Mouse (Mus musculus) limb, embryonic 12.5 days (tissue): Measurements from ENCODE around the gene Pigh. TPM values are rescaled to one million over a fixed set of nuclear protein-coding genes. Genes with fewer than 3 reads are reported as not detected.

ENCODE experiments used
- ATAC-seq: fragments of 200-750 bp; cut with Nextera tagmentation; 2 replicates; pipeline ENCODE4 v1.8.0; 2017; ENCODE audit warnings: low read depth, moderate TSS enrichment; ENCODE audit not compliant: insufficient number of reproducible peaks, insufficient read depth, low FRiP score, low TSS enrichment
- H3K27ac ChIP-seq: fragments of 300-500 bp; sonication (generic); 2 replicates; pipeline ENCODE4 v1.5.1; 2016; ENCODE audit warnings: mild to moderate bottlenecking, moderate library complexity
- H3K27me3 ChIP-seq: fragments of 300-500 bp; sonication (generic); 2 replicates; pipeline ENCODE4 v1.6.1; 2016; ENCODE audit warnings: mild to moderate bottlenecking, moderate library complexity
- H3K36me3 ChIP-seq: fragments of 300-500 bp; sonication (generic); 2 replicates; pipeline ENCODE4 v1.6.1; 2016; ENCODE audit warnings: mild to moderate bottlenecking, moderate library complexity
- H3K4me1 ChIP-seq: fragments of 300-500 bp; sonication (generic); replicated peaks from 2 replicates; pipeline ENCODE4 v1.6.1; 2016
- H3K4me2 ChIP-seq: fragments of 300-500 bp; sonication (generic); 2 replicates; pipeline ENCODE4 v1.6.1; 2016; ENCODE audit warnings: mild to moderate bottlenecking, moderate library complexity
- H3K4me3 ChIP-seq: fragments of 300-500 bp; sonication (generic); replicated peaks from 2 replicates; pipeline ENCODE4 v1.5.1; 2016; ENCODE audit warnings: mild to moderate bottlenecking
- H3K9ac ChIP-seq: fragments of 300-500 bp; sonication (generic); replicated peaks from 2 replicates; pipeline ENCODE4 v1.6.1; 2016; ENCODE audit warnings: mild to moderate bottlenecking, moderate library complexity
- H3K9me3 ChIP-seq: fragments of 300-500 bp; sonication (generic); 2 replicates; pipeline ENCODE4 v1.6.1; 2016; ENCODE audit warnings: mild to moderate bottlenecking, moderate library complexity
- WGBS: fragments of 180-500 bp; shearing (Covaris S2); methylation state at CpG from one replicate; pipeline ENCODE4 v1.1.7; 2016; 5-methylcytosine and 5-hydroxymethylcytosine counted together
- polyA plus RNA-seq: library from polyadenylated mRNA; unstranded; fragments of >200 nt; fragmentation: Nextera tagmentation; extraction: Ambion mirVana; gene quantifications from 2 replicates; pipeline ENCODE4 v1.2.1, GENCODE M21; 2016

Pigh gene
- polyA plus RNA-seq, 1 experiment from 2014 or later, result 33.8 TPM

DNA sequence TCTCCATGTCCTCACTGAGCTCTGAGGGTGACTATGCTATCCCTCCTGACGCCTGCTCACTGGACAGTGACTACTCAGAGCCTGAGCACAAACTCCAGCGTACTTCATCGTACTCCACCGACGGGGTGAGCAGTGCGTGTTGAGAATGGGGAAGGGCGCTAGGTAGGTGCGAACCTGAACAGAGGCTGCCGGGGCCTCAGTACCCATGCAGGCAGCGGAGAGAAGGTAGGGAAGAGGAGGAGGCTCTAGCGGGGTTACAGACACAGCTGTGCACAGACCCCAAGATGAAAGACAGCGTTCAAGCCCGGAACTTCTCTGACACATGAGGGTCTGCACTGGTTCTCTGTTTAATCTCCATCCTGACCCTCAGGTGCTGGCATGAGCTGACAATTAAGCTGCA is 25.0 kb downstream of the Pigh start:
- WGBS, result 89% methylated on average over 13 of the region's 13 CpGs

DNA sequence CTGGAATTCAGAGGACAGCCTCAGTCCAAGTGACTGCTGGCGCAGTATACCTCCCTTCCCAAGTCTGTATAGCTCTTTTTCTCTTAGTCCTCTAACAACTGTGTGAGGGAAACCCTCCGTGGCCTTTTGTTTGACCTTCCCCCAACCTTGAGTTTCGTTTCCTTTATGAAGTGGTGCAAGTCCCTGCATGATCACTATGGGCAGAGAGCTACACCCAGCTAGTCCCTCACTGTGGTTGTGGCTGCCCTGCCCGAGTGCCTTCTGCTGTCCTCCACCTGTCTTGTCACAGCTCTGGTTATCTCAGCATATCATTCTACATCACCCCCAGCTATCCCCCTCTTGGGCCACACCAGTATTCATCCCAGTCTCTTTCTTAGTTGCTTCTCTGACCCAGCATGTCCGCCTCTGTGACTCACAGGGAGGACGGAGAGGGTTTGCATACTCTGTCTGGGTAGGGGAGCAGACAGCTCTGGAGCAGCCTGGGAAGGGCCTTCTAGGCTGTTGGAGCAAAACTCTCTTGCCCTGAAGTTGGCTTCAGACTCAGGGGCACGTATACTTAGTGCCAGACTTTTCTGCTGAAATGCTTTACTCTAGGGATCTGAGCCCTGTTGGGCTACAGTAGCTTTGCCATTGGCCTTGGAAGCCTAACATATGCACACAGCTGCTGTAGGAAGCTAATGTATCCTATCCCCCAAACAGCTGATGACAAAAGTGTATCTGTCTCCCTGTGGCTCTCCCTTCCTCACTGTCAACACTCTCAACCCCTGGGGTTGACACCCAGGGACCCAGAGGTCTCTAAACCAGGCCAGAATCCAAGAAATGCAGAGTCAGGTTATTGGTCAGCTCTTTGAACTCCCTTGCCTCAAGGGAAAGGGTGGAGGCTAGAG is 28.4 kb downstream of the Pigh start:
- WGBS, result 83% methylated on average over 7 of the region's 7 CpGs
- Histone ChIP-seq H3K27ac (no peak overlapping the region), H3K9me3 (no peaks in the 10 kb centered on the region), H3K36me3 (peaks cover 37% of the 10 kb centered on the region), H3K27me3 (no peaks in the 10 kb centered on the region), H3K4me2 (no peak overlapping the region), H3K4me1 (no peaks in the 10 kb centered on the region), H3K4me3 (no peak overlapping the region), H3K9ac (no peak overlapping the region)
- no peak for ATAC-seq

More for the DNA sequence above, 25.0 kb downstream of the Pigh start:
- Histone ChIP-seq H3K9ac (no peak overlapping the region), H3K27me3 (no peaks in the 10 kb centered on the region), H3K27ac (no peak overlapping the region), H3K4me1 (no peaks in the 10 kb centered on the region), H3K4me3 (no peak overlapping the region), H3K9me3 (no peaks in the 10 kb centered on the region), H3K36me3 (peaks cover 61% of the 10 kb centered on the region), H3K4me2 (no peak overlapping the region)
- ATAC-seq, result no peak

DNA sequence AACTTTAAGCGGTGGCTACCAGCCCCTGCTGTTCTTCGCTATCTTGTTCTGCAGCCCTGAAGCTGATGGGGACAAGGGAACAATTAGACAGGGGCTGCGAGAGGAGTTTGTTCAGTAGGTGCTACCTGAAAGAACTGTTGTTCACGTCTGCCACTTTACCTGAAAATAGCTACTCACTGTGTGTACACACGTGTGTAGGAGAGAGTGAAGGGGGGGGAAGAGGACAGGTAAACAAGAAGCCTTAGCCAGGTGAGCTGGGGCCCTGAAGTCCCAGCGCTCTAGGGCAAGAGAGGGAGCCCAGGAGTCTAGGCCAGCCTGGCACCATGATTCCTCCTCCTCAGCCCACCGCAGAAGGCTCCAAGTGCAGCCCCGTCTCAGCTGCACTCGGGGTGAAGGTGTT is 29.3 kb downstream of the Pigh start:
- Histone ChIP-seq H3K27me3 (no peaks in the 10 kb centered on the region), H3K36me3 (peaks cover 33% of the 10 kb centered on the region), H3K9me3 (no peaks in the 10 kb centered on the region), H3K4me2 (no peak overlapping the region), H3K9ac (no peak overlapping the region), H3K4me1 (no peaks in the 10 kb centered on the region), H3K27ac (no peak overlapping the region), H3K4me3 (no peak overlapping the region)
- 86% methylated on average over 9 of the region's 9 CpGs for WGBS
- no peak for ATAC-seq

GRCm38 (mm10) chr12:79059573-79059972 is 29.9 kb downstream of the Pigh start:
- Histone ChIP-seq H3K4me2 (no peak overlapping the region), H3K36me3 (peaks cover 34% of the 10 kb centered on the region), H3K9ac (no peak overlapping the region), H3K9me3 (no peaks in the 10 kb centered on the region), H3K27me3 (no peaks in the 10 kb centered on the region), H3K27ac (no peak overlapping the region), H3K4me3 (no peak overlapping the region), H3K4me1 (no peaks in the 10 kb centered on the region)
- ATAC-seq, result no peak
- 74% methylated on average over 6 of the region's 6 CpGs for WGBS

DNA sequence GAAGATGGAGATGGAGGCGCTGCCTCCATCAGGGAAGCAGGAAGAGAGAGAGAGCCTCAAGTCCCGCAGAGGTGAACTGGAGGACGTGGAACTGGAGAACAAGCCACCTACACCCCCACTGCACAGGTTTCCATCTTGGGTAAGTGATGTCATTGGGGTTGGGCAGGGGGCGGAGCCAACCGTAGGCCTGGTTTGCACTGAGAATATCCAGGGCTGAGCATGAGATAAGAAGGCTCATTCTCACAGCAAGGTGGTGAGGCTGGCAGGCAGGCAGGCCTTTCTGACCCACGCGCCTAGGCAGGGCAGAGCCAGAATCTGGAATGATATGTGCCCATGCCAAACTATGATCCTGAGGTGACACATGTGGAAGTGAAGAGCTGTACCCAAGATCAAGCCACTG is 34.2 kb downstream of the Pigh start:
- ATAC-seq, result no peak; the same call in 1 of the 2 replicates
- H3K36me3 ChIP-seq, result peaks cover 32% of the 10 kb centered on the region

DNA sequence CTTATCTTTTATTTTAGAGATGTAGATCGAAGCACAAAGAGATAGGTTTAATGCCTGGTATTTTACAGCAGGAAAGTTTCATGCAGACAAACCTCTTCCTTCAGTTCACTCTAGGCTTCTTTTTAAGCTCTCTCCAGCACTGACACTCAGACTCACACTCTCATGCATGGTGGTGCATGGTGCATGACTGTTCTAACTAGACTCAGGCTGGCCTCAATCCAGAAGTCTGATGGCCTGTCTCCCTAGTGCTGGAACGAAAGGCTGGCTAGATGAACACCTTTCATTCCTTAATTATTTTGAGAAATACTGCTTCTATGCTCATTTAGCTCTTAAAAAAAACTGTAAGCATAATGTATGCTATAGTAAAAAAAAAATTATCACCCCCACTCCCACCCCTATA is 37.4 kb downstream of the Pigh start:
- H3K9me3 ChIP-seq, result no peaks in the 10 kb centered on the region
- 94% methylated on average over 2 of the region's 2 CpGs for WGBS
- H3K4me1 ChIP-seq, result no peaks in the 10 kb centered on the region
- peaks cover 36% of the 10 kb centered on the region for H3K36me3 ChIP-seq
- H3K4me3 ChIP-seq, result no peak overlapping the region
- no peaks in the 10 kb centered on the region for H3K27me3 ChIP-seq
- no peak overlapping the region for H3K27ac ChIP-seq
- H3K4me2 ChIP-seq, result no peak overlapping the region
- ATAC-seq, result no peak
- no peak overlapping the region for H3K9ac ChIP-seq

More for the DNA sequence above, 34.2 kb downstream of the Pigh start:
- Histone ChIP-seq H3K4me1 (no peaks in the 10 kb centered on the region), H3K4me2 (no peak overlapping the region), H3K9ac (no peak overlapping the region), H3K9me3 (no peaks in the 10 kb centered on the region), H3K27me3 (no peaks in the 10 kb centered on the region), H3K27ac (no peak overlapping the region), H3K4me3 (no peak overlapping the region)
- 87% methylated on average over 7 of the region's 7 CpGs for WGBS

GRCm38 (mm10) chr12:79050545-79051212 is 38.8 kb downstream of the Pigh start:
- Histone ChIP-seq H3K4me2 (no peak overlapping the region), H3K9ac (no peak overlapping the region), H3K9me3 (no peaks in the 10 kb centered on the region), H3K36me3 (peaks cover 36% of the 10 kb centered on the region), H3K4me1 (no peaks in the 10 kb centered on the region), H3K27ac (no peak overlapping the region), H3K4me3 (no peak overlapping the region), H3K27me3 (no peaks in the 10 kb centered on the region)
- no peak for ATAC-seq
- 80% methylated on average over 3 of the region's 3 CpGs for WGBS

GRCm38 (mm10) chr12:79049807-79050206 is 39.6 kb downstream of the Pigh start:
- peaks cover 28% of the 10 kb centered on the region; the same call in 1 of the 2 replicates for H3K36me3 ChIP-seq
- 0 out of 2 replicates have a peak, but pooled peaks cover 3% of the 10 kb centered on the region for H3K9me3 ChIP-seq
- H3K27ac ChIP-seq, result no peak overlapping the region
- ATAC-seq, result no peak; the same call in 1 of the 2 replicates
- no peak overlapping the region for H3K9ac ChIP-seq
- H3K4me1 ChIP-seq, result no peaks in the 10 kb centered on the region
- H3K27me3 ChIP-seq, result no peaks in the 10 kb centered on the region
- no peak overlapping the region for H3K4me3 ChIP-seq
- WGBS, result 84% methylated on average over 2 of the region's 2 CpGs
- H3K4me2 ChIP-seq, result no peak overlapping the region

DNA sequence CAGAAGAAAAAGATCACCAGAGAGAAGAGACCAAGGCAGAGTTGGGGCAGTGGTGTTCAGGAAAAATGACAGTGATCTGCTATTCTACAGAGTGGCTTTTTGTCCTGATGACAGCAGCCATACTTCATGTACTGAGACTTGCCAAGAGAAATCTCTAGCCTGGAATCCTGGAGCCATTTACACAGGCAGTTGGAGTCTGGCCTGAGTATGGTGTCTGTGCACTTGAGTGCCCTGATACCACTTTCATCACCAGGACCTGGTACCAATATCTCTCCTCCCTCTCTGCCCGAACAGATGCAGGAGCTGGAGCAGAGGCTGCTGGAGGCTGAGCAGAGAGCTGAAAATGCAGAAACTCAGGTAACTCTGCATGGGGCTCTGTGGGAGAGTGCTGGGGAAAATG is 40.6 kb downstream of the Pigh start:
- Histone ChIP-seq H3K36me3 (peaks cover 19% of the 10 kb centered on the region; the same call in 1 of the 2 replicates), H3K9ac (no peak overlapping the region), H3K27ac (no peak overlapping the region), H3K4me1 (peaks cover 4% of the 10 kb centered on the region; the same call in 1 of the 2 replicates), H3K27me3 (no peaks in the 10 kb centered on the region), H3K4me2 (no peak overlapping the region), H3K9me3 (0 out of 2 replicates have a peak, but pooled peaks cover 3% of the 10 kb centered on the region), H3K4me3 (no peak overlapping the region)
- ATAC-seq, result no peak
- WGBS, result 74% methylated on average over 1 of the region's 1 CpGs

- H3K27me3 ChIP-seq, result no peaks in the 10 kb centered on the region
- no peak overlapping the region for H3K4me2 ChIP-seq
- no peak overlapping the region for H3K27ac ChIP-seq
- H3K9ac ChIP-seq, result no peak overlapping the region
- no peak overlapping the region for H3K4me3 ChIP-seq
- H3K36me3 ChIP-seq, result peaks cover 14% of the 10 kb centered on the region; the same call in 1 of the 2 replicates
- 0 out of 2 replicates have a peak, but pooled peaks cover 3% of the 10 kb centered on the region for H3K9me3 ChIP-seq
- H3K4me1 ChIP-seq, result peaks cover 4% of the 10 kb centered on the region; the same call in 1 of the 2 replicates
- WGBS, result 86% methylated on average over 7 of the region's 7 CpGs
- no peak for ATAC-seq
Measured at GRCm38 (mm10) chr12:79047203-79047602, 42.2 kb downstream of the Pigh start.

- Histone ChIP-seq H3K9me3 (0 out of 2 replicates have a peak, but pooled peaks cover 3% of the 10 kb centered on the region), H3K4me3 (no peak overlapping the region), H3K27ac (no peak overlapping the region), H3K4me2 (no peak overlapping the region), H3K9ac (no peak overlapping the region), H3K27me3 (no peaks in the 10 kb centered on the region), H3K36me3 (peaks cover 15% of the 10 kb centered on the region; the same call in 1 of the 2 replicates), H3K4me1 (peaks cover 4% of the 10 kb centered on the region; the same call in 1 of the 2 replicates)
- no peak for ATAC-seq
- WGBS, result 75% methylated on average over 6 of the region's 6 CpGs
Measured at GRCm38 (mm10) chr12:79046171-79046570, 43.3 kb downstream of the Pigh start.
